In the genomic region with DNA sequence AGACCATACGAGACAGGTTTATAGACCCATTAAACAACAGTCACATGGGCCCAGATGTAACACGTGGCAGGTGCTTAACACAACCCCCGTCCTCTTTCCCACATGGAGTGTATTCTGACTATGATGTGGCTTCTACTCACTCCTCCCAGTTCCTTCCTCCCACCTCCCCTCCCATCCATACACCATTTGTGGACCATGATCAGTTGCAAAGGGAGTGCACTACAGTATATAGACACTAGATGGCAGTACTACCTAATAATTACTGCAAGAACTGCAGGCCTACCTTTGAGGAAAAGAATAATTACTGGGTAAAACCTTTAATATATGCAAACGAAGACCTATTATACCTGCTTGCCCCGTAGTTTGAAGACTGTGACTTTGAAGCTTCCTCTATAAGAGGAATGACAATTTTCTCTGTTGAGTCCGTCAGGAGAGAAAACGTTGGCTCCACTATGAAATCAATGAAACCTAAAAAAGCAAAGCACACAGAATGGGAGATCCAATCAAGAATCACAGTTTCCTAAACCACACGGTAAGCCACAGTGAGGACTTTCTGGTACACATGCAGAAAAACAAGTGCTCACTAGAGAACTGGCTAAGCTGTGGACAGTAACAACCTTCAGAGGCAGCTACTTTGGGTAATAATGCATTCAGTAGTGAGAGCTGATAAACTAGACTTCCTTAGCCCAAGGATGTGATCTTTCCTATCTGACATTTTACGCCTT, we compare ENCODE assay signal across 8 mouse cellular contexts.
DNase-seq lines count a peak whose midpoint lies in the region; ATAC-seq lines count a peak whose summit lies in the region.

No protein-coding gene starts in this region.

- H3K4me3 ChIP-seq in midbrain, embryonic 15.5 days, result no peak overlapping the region

- H3K27me3 ChIP-seq in midbrain, embryonic 15.5 days (replicated peaks), result no peaks in the 10 kb centered on the region

- H3K4me1 ChIP-seq in midbrain, embryonic 15.5 days, result no peaks in the 10 kb centered on the region

- peak; percentile 18 to 70 for DNase-seq in heart, adult 18-20 months
- DNase-seq in heart, postnatal 25 days (ENCODE audit: low spot score), result no peak
- peak; percentile 83 for DNase-seq in hindlimb bud, embryonic 11.5 days (ENCODE audit: extremely low spot score, low read depth, low spot score)
- peak; percentile 37 to 56 for DNase-seq in left cerebral cortex, adult 9 months (ENCODE audit: low spot score in 2 of 2)
- DNase-seq in urinary bladder, postnatal 36 days (ENCODE audit: low spot score in 2 of 2), result no peak

- intact Hi-C loops in heart, postnatal 25 days (cut with DNase I), result loop anchor here (1.0 kb wide), 1 partner anchor 402 kb away; no protein-coding TSS in a partner anchor

- no peak overlapping the region for H3K27ac ChIP-seq in midbrain, embryonic 15.5 days

- H3K36me3 ChIP-seq in midbrain, embryonic 15.5 days (replicated peaks), result no peaks in the 10 kb centered on the region

- WGBS in midbrain, embryonic 15.5 days, result 41% methylated on average over 9 of the region's 9 CpGs

- H3K9ac ChIP-seq in midbrain, embryonic 15.5 days, result no peak overlapping the region

- H3K9me3 ChIP-seq in midbrain, embryonic 15.5 days, result no peaks in the 10 kb centered on the region

- peak; percentile 73 for ATAC-seq in activated CD4-positive, CD25-positive, alpha-beta regulatory T cell, adult 4 months
- peak; percentile 73 for ATAC-seq in erythroid progenitor cell, adult 5-6 weeks (replicated peaks; ENCODE audit: low FRiP score, poor library complexity, severe bottlenecking)
- ATAC-seq in midbrain, embryonic 15.5 days (replicated peaks), result peak; percentile 92

- H3K4me2 ChIP-seq in midbrain, embryonic 15.5 days, result no peak overlapping the region

Comparison
In these comparisons a context has a peak if more than half of its experiments do, and no peak if none do; other contexts are left out.
1. DNase-seq: peak in heart, adult 18-20 months (2 of 2), hindlimb bud, embryonic 11.5 days (single experiment) and left cerebral cortex, adult 9 months (2 of 2); none in heart, postnatal 25 days (single experiment) and urinary bladder, postnatal 36 days (0 of 2).
2. Peak in every context shown above with its lines, with median percentiles within 50 percentile points of each other: ATAC-seq.